Mouse (Mus musculus): ENCODE measurements around the gene Atf5.

DNA sequence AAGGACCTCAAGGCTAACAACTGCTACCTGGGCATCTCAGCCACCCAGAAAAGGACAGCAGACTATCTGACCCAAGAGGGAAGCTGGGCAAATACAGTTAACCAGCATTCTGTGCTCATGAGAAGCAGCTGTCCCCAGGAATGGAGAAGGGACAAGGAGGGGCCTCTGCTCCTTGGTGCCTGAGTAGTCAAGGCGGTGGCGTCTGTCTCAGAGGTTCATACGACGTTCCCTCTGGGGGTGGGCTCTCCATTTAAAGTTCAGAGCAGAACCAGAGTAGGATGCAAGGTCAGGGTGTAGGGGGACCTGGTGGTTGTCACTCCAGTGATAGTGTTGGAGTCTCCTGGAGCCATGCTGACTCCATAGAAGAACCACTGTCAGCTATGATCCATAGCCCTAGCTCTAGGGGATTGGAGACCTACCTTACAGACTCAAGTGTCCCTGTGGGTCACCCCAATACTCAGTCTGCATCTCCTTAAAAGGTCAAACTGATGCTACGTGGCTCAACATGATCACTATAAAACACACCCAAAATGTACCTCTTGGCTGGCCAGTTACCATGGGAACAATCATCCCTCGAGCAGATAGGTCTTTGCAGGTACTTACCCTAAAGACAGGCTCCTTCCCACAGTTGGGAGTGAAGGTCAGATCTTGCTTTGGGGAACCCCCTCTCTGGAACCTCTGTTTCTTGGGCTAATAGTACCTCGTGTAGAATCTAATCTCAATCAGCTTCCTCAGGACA lies 5.5 kb downstream of the Atf5 start:
- TF ChIP-seq GATA1 (IDR thresholded peaks at IDR 0.05; ENCODE audit: borderline replicate concordance, low read length) (no peak), FLI1 (IDR thresholded peaks at IDR 0.05; ENCODE audit: low read length) (no peak)
